Mouse (Mus musculus) embryo, embryonic 9.5 days (tissue): ENCODE data around the gene Dusp27.

ENCODE experiments used
- DNase-seq: peaks from one replicate; pipeline ENCODE4 v3.0.0-alpha.2; 2017; ENCODE audit errors: extremely low spot score

The Dusp27 gene

DNA sequence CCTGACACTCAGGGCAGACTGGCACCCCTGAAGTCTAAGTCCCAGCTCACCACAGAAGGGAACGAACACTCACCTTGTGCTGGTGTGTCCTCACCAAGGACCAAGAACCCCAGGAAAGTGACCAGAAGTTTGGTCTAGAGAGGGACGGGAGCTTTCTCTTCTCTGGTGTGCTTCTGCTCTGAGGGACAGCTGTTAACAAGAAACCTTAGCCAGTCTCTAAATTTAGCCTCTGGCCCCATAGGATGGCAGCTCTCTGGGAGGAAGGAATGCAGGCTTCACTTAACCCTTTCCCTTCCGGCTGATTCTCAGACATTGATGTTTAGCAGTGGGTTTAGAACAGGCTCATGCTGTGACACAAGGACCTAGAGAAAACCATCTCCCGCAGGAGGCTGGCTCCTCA lies at the start of gene Dusp27:
Gene Dusp27, minus strand, starts transcription at position 204 of the 400 bp plus-strand sequence.
- DNase-seq: peak; percentile 42

DNA sequence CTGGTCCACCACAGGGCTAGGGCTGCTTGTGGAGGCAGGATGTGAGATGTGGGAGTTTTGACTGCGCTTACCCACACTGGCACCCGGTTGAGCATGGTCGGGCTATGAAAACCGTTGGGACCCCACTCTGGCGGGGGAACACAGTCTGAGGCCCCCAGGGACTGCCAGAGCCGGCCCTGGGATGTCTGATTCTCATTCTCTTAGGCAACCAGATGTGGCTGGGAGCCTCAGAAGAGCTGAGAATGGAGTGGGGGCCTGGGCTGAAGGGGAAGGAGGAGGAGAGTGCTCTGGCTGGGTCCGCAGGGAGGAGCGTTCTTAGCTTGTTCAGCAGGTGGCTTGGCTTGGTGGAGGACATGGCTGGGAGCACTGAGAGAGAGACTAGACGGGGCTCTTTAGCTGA lies 45.9 kb upstream of the Dusp27 start:
- DNase-seq: no peak

DNA sequence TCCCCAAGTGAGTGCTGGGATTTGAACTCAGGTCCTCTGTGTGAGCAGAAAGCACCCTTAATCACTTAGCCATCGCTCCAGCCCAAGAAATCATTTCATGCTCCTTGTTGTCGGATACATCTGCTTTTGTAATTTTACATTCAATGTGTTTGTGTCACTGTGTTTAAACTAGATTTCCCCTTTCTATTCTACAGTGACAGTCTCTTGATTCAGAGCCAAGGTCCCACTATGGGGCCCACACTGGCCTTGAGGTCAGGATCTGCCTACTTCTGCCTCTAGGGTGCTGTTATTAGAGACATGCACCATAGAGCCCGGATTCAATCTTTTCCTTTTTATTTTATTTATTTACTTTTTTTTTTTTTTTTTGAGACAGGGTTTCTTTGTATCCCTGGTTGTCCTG lies 45.3 kb upstream of the Dusp27 start:
- DNase-seq: no peak

DNA sequence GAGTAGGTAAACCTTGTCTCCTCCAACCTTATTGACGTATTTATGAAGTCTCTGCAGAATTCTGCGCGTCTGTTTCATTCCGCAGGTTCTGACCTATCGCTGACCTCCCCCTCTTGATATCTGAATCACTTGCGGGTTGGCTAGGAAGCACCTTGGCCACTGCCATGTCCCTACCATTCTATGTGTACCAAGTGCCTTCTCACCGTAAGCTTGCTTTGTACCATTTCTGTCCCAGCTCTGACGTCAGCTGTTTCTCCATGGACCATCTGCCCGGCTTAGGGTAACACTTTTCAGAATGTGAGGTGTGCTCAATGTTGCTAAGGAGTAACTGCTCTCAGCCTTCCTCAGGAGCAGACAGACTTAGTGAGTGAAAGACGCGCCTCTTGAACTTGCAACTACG lies 43.1 kb upstream of the Dusp27 start:
- no peak for DNase-seq

DNA sequence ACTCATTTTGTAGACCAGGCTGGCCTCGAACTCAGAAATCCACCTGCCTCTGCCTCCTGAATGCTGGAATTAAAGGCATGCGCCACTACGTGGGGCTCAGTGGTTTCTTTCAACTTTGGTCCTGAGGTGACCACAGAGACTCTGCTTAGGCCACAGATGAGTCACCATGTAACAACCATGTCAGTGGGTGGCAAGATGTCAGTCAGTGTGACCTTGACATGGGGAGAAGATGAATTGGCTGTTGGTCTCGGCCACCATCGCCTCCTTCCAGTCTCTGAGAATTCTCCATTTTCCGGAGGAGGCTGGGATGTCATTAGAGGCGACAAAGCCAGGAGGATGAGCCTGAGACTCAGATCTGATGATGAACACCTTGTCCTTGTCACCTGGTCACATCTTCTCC lies 42.0 kb upstream of the Dusp27 start:
- DNase-seq: no peak

DNA sequence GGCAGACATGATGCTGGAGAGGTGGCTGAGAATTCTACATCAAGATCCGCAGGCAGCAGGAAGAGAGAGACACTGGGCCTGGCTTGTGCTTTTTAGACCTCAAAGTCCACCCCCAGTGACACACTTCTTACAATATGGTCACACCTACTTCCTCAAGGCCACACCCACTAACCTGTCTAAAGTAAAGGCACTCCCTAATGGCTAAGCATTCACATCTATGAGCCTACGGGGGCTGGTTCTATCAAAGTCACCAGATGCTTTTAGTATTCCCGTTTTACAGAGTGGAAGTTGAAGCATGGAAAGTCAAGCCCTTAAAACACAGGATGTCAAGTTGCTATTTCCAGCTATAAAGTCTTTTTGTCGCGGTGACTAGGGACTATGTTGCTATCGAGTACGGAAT lies 40.3 kb upstream of the Dusp27 start:
- DNase-seq: no peak

DNA sequence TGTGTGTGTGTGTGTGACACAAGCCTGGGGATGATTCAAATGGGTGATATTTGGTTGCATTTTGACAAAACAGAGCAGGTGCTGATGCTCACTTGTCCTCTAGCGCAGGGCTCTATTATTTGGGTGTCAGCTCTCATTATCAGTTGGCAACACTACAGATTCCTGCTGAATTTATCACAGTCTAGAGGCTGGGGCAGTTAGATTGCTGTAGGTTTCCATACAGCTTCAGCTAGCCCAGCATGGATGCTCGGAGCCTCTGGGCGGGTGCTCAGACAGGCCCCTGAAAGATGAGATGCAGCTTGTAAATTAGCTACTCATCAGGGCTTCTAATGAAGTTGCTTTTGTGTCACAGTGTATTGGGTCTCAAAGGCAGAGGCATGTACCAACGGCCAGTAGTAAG lies 39.7 kb upstream of the Dusp27 start:
- no peak for DNase-seq

DNA sequence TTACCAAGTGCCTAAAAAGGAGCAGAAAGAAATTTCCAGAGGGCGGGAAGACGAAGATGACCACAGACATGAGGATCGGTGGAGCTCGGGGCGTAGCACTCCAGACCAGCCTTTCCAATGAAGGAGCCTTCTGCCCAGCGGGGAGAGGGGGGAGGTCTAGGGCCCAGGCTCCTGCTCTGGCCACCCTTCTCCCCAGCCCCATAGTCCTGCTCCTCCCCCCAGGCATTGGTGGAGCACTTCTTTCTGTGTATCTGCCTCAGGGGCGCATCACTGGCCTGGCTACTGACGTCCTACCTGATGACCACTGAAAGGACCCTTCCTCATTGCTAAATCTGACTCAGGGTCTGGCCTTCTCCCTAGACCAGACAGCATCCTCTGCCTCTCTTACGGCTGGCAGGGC lies 37.4 kb upstream of the Dusp27 start:
- DNase-seq: no peak

DNA sequence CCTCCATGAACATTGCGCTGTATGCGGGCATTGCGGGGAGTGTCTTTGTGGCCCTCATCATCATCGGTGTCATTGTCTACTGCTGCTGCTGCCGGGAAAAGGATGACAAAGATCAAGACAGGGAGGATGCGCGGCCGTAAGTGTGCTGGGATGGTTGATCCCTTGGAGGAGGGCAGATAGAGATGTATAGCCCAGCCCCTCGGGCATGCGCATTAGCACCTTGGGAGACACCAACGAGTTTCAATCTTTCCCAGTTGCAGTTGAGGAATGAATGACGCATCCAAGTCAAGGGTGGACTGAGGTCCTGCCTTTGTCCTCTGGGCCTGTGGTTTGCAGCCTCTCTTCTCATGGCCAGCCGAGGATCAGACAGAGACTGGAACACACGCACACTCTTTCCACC lies 36.9 kb upstream of the Dusp27 start:
- no peak for DNase-seq

DNA sequence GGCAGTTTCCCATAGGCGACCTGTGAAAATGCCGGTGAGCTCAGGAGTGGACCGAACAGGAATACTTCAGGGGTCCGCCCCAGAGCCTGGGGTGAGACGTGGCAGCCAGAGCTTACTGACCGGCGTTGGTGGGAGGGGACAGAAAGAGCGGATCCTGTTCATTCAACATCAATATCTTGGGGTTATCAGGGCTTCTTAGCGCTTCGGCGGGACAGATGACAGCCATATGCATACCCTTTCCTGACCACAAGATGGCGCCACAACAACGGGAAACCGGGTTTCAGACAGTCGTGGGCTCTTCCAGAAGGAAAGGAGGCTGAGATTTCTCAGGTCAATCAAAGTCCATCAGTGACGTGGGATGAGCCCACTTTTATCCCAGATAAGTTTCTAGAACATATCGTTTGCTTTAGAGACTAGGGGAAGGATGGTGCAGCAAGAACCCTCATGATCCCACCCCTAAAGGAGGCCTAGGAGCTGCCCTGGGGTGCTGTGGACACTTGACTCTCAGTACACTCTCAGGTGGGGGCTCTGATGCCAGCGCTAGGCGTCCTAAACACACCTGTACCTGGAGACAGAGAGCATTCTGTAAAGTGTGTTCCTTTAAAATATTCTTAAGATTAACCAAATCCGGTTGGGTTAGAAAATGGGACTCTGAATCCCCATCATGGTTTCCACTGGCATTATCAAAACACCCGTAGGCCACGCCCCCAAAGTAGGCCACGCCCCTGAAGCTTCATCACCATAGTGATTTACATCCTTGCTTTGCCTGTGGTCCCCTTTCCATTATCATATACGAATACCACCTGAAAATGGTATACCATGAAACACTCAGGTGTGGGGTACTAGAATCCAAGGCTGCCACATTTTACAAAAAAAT lies 33.1 kb upstream of the Dusp27 start:
- DNase-seq: peak; percentile 75

DNA sequence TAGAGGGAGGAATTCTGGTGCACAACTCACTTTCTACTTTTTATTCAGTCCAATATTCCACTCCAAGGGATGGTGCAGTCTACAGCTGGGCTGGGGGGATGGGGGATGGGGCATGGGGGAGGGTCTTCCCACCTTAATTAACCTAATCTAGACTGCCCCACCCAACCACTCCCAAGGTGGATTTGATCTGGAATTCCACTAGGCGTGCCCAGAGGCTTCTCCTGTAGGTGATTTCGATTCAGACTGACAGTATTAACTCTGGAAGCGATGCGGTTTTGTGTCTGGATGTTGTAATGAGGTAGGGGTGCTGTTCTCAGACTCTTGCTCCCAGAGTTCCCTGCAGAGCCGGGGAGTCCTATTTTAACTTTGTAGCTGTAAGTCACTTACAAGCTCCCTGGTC lies 32.4 kb upstream of the Dusp27 start:
- no peak for DNase-seq

DNA sequence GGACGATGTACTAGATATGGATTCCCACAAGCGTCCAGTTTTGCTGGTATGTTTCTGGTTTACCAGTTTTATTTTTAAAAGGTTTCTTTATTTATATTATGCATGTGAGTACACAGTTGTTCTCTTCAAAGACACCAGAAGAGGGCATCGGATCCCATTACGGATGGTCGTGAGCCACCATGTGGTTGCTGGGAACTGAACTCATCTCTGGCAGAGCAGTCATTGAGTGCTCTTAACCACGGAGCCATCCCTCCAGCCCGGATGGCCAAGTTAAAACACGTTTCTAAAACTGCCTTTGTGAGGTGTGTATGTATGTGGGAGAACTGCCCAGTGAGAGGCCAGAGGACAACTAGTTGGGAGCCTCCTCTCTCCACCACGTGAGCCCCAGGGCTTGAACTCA lies 30.9 kb upstream of the Dusp27 start:
- DNase-seq: no peak

DNA sequence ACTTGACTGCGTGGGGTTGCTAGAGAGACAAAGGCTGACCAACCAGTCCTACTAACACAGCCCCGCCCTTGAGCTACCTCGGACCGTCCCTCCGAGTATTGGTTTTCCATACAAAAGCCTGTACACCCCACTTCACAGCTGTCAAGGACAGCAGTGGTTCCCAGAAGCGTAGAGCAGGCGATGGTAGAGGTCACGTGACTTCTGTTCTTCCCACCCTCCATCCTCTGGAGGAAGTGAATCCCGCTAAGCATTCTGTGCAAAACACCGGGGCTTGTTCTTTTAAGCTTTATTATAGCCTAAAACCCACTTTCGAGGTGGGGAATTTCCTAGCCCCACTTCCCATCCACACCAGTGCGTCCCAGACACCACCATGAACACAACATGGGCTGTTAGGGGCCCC lies 30.0 kb upstream of the Dusp27 start:
- no peak for DNase-seq

DNA sequence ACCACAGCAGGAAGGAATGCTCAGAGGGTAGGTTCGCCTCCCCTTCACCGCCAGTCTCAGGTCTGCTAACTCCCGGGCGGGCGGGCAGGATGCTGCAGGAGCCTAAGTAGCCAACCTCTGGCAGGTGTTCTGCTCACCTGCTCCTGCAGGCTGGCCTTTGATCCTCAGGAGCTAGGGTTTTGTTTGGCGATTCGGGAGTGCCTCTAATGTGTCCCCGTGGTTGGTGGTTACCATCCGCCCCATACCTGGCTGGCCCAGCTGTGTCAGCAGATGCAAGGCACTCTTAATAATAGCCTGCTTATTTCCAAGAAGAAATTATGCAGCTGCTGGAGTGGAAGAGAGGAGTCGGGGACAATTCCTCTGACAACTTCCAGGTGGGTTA lies 27.4 kb upstream of the Dusp27 start:
- no peak for DNase-seq

DNA sequence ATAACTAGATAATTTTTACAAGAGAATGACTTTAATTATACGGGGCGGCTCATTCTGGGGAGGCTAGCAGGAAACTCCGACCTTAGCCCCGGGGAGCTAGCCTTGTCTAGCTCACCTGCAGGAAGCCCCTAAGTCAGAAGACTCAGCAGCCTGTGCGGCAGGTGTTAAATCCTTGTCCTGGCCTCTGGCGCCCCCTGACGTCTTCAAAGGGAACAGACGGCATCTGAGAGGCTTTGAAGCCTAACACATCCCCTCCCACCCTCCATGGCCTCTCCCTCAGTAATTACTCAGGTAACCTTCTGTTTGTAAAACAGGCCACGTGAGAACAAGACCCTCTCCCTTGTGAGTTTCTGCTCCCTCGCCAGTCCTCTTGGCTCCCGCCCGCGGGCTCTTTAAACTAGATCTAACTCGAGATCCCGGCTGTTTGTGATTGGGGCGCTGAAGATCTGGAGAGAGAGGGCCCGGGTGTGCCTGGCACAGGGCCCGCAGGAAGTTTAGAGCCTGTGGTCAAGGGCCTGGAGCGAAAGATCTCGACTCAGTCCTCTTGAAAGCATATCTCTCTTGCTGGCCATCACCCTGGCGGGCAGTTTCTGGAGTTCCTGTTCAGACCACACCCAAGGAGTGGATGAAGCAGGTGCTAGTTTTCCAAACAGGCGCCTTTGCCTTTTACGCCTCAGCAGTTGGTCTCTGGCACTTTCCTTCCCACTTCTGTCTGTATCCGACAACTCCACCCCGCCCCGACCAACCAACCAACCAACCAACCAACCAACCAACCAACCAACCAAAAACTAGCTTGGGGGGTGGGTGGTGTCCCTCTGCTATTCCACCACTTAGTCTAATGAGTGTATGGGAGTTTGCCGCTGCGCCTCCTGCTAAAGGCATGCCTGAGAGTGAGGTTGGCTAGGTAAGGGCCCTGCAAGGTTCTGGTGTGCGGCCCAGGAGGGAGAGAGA lies 26.7 kb upstream of the Dusp27 start:
- DNase-seq: peak; percentile 70

DNA sequence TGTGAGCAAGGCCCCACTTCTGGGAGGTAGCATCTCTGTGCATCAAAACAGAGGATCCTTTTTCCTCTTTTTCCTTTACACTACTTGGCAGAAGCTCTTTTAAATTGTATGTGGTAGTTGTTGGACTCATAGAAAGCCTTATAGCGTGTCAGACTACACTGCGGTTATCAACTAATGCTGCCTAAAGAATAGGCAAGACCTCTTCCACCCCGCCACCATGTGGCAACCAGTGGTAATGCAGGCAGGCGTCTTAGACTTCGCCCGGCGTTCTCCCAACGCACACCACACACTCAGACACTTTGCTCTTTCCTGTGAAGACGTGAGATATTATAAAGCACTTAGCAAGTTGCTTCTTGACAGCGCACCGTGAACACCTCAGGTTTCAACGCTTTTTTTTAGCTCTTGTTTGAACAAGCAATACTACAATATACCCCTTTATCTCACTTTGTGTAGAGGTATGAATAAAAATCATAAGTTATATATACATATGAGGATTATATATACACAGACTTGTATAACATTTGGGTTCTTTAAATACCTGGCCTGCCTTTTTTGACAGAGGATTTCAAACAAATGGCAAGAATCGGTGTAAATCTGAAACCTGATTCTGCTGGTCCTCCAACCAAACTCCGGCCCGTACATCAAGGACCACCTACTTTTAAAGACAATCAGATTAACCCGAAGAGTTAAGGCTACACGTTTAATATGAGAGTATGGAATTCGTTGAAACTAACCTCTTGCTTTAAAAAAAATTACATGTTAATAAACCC lies 25.8 kb upstream of the Dusp27 start:
- peak; percentile 88 for DNase-seq

DNA sequence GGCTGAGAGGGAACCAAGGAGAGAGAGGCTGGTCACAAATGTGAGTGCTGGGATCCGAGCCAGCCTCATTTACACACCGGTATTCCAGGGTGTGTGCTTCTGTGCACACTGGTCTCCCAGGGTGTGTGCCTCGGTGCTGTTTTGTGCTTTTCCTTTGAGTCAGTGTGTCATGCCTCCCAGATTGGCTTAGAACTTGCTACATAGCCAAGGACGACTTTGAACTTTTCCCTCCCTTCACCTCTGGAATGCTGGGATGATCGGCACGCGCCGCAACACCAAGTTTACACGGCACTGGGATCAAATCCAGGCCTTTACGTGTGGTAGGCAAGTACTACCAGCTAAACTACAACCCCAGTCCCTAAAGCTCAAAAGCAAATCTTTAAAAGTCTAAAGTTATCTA lies 24.3 kb upstream of the Dusp27 start:
- DNase-seq: no peak

DNA sequence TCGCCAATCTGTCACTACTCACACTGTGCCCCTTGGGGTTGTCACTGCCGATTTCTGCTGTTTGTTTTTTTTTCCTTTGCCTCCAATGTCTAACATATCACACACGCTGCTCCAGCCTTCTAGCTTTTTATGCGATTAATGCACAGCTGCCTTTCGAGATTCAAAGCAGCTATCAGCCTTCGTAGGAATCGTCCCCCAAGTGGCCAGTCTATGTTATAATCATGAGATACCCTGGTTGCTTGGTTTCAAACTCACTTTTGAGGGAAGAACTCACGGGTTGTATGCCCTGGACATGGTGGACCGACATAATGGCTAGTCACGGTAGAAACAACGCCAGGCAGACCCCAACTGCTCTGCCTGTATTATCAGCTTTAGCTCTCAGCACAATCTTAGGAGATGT lies 23.6 kb upstream of the Dusp27 start:
- DNase-seq: no peak

DNA sequence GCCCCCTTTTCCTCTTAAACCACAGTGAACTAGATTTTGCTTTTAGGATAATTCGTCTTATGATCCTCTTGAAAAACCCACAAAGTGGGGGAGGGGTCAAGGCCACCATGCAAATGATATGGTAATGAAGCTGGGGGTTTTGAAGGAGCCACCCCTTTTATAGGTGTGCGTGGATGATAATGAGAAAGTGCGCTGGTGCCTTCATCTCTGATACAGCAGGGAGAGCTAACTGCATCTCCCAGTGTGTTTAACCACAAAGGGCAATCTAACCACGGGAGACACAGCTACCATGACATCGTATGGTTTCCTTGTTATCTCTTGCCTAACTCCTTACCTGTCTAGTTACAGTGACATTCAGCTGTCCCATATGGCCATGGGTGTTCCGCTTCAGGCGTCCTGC lies 22.3 kb upstream of the Dusp27 start:
- no peak for DNase-seq

DNA sequence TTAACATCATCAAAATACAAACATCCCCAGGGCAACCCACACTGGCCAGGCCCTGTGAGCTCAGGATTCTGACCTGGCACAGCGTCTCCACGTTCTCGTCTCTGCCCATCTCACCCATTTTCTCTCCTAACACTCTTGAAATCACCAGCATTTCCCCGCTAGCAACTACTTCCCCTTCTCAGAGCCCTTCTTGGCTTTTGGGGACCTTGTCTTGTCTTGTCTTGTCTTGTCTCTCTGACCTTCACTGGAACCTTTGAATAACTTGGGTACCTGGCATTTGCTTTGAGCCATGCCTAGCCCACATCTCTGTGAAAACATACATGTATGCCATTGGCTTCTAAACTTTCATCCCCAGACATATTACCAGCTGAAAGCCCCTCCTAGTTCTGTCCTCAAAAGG lies 21.7 kb upstream of the Dusp27 start:
- no peak for DNase-seq

DNA sequence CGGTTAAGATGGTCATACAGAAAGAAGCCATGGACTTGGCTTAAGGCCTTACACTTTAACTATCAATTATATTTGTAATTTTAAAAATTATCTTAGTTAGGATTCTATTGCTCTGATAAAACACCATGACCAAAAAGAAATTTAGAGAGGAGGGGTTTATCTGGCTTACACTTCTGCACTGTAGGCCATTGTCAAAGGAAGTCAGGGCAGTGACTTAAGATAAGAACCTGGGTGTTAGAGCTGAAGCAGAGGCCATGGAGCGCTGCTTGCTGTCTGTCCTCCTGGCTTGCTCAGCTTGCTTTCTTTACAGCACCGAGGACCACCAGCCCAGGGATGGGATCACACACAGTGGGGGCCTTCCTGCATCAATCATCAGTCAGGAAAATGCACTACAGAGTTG lies 19.9 kb upstream of the Dusp27 start:
- no peak for DNase-seq

DNA sequence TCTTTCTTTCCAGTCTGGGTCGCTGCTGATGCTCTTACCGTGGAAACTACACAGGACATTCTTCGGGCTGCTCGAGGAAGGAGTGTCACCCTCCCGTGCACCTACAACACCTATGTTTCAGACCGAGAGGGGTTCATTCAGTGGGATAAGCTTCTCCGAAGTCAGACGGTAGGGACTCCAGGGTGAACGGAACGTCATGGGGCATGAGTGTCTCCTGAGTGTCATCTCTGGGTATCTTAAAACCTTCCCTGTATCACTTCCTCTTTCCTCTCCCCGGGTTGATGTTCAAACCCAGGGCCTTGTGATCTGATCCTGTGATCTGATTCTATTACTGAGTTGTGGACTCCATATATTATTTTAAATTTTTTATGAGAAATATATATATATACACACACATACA lies 18.9 kb upstream of the Dusp27 start:
- no peak for DNase-seq
